Mouse (Mus musculus): ENCODE measurements around the gene Ciz1.

Ciz1 gene

GRCm38 (mm10) chr2:32420066-32420608, 68.0 kb downstream of the Ciz1 start:
- DNase-seq, result no peak

DNA sequence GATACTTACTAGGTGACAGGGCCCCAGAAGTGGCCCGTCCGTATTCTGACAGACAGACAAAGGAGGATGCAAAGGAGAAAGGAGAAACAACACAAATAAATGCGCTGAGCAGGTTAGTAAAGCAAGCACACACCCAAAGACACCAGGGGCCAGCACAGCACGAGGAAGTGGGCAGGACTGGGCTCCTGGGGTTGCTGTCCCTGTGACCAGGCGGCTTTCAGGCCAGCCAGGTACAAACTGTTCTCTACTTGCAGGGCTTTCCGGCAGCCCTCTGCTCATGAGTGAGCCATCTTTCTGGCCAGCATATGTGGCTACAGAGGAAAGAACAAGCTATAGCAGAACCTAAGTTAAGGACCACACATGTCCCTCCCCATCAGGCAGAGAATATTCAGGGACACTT, 68.5 kb downstream of the Ciz1 start:
- no peak for DNase-seq

DNA sequence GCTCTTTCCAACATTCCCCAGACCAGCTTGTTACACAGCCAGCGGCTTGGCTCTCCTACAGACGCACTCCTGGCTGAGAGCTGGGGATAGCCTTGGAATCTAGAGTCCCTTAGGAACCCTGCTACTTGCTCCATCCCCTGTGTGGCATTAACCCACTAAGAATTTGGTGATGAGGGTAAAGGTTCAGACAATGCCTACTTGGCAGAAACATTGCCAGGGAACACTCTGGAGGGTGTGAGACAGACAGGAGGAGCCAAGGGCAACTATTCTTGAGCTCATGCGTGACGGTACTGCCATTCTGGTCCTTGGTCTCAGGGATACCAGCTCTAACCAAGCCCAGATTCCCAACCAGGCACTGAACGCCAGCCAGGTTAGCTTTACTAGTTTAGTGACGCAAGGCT, 69.7 kb downstream of the Ciz1 start:
- DNase-seq, result no peak

DNA sequence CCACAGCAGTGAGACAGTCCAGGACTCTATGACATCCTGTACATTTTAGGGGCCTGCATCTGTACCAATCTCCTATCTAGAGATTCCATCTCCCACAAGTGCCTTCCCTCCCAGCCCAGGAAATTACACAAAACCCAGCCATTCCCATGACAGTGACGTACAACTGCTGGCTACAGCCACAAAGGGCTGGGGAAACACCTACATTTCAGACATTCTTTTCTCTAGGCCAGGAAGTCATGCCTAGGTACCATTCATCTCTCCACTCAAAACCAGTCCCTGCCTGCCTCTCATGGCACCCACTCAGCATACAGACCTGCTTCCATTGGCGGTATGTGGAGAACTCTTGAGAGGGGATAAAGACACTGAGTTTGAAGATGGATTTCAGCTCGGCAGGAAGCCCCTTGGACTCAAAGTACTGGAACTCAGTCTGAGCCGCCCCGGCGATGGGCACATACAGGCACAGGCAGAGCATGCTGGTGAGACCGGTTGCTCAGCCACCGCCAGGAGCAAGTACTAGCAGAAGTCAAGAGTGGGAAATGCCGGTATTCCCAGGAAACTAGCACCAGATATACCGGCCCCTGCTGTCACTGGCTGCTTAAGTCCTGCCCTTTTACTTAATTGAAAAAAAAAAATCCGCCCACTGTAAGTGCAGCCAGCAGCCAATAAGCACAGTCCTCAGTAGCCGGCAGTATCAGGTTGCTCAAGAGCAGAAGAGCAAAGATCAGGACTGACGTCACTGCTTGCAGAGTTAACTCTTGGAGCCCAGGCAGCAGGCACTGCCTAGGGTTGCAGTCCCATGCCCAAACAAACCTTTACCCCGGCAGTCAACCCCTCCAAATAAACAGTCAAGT, 71.6 kb downstream of the Ciz1 start:
- DNase-seq, result no peak

DNA sequence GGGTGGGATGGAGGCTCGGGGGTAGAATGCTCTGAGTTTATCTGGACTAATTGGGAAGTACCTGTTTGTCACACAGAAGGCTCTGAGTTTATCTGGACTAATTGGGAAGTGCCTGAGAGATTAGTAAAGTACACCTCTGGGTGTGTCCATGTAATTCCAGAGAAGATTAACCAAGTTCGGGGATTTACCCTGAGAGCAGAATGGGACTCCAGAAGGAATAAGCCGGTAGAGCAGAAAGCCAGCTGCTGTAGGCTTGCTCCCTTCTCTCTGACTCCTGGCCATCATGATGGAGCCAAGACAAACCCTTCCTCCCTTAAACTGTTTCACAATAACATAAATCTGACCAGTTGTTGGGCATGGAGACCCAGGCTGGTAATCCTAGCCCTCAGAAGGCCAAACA, 72.7 kb downstream of the Ciz1 start:
- no peak for DNase-seq

DNA sequence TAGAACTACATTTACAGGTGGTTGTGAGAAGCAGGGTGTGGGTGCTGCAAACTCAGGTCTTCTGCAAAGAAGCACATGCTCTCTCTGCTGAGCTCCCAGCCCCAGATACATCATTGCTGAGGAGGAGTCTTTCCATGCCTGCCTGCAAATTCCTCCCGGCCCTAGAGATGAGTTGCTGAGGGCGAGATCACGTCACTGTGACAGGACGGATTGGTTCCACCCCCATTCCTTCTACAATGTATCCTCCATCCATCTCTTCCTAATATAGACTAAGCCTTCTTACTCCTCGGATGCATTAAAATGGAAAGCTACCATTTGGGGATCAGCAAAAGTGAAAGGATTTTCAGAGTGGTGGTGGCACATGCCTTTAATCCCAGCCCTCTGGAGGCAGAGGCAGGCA, 73.4 kb downstream of the Ciz1 start:
- DNase-seq, result no peak

DNA sequence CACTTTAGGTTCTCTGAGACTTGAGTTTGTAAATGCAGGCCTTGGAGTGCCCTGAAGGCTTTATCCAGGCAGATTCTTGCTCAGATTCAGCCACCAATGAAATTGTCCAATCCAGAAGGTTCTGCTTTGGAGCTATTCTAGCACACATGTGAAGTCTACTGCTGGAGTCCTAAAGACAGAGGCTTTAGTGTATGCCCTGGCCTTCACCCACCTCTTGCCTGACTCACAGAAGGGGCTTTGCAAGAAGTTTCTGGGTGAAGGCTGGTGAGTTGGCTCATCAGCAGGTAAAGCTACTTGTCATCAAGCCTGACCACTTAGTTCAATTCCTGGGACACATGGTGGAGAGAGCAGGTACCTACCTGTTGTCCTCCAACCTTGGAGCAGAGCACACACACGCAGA, 74.0 kb downstream of the Ciz1 start:
- DNase-seq, result no peak

GRCm38 (mm10) chr2:32427720-32428119, 75.6 kb downstream of the Ciz1 start:
- no peak for DNase-seq

- no peak for DNase-seq
These were observed 76.2 kb downstream of the Ciz1 start for GRCm38 (mm10) chr2:32428262-32428722.

GRCm38 (mm10) chr2:32429215-32429891, 77.2 kb downstream of the Ciz1 start:
- no peak for DNase-seq

Data from right cerebral cortex, postnatal 14 days (tissue).